Mouse (Mus musculus): ENCODE measurements around the gene Sypl2.

Gene Sypl2

DNA sequence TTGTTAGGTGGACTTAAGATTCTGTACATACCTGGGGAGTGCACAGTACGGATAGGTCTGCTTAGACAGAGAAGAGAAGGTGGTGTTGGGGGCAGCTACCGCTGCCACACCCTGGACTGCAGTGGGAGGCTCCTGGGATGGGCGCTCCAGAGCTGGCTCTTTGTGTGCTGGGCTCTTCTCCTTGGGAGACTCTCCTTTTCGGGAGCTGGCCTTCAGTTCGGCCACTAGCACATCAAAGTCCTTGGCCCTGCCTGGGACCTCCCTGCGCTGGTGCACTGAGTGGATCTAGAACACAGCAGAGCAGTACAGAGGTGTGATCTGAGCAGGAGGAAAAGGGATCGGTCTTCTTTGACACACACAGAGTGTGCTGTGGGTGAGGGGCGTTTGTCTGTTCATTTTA lies 20.8 kb downstream of the Sypl2 start:
- no peak for DNase-seq (ENCODE audit: low read depth)

DNA sequence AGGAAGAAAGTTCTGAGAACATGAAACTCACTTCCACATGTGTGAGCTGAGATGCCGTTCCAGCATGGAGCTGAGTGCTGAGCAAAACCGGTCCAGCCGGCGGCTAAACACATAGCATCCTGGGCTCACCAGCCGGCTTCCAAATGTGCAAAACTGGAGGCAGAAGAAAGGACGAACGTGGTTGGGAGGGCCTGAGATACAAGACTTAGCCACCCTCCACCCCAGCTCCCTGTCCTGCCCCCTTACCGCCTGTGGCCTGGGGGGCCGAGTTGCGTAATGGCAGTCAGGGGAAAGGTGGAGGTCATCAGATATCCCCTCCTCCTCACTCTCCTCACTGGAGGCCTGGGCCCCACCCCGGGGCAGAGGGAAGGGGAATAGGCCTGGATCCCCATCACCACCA lies 22.0 kb downstream of the Sypl2 start:
- DNase-seq (ENCODE audit: low read depth), result no peak

DNA sequence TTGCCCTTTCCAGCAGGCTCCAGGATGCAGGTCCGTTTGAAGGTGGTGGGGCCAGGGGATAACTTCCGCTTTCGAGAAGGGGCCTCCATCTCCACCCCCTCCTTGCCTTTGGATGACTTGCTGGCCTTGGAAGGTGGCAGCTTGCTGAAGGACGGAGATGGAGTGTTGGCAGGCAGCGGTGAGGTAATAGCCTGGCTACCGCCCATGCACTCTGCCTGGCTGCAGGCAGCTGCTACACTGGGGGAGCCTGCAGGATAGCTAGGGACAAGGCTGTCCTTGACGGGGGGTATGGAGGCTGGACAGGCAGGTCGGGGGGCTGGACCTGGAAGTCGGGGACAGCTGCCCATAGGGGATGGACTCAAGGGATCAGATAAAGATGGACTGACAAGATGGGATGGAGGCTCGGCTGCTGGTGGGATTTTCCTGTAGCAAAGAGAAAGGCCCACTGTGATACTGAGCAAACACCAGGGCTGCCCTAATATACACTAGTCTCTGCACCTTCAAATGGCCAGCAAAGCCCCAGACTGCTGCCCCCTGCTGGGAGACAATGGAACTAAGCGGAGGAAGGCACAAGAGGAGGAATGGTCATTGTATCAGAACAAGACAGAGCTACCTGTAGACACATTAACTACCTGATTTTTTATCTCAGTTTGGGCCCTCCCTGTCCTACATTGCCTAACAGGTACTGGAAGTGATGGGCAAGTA lies 22.7 kb downstream of the Sypl2 start:
- no peak for DNase-seq (ENCODE audit: low read depth)

DNA sequence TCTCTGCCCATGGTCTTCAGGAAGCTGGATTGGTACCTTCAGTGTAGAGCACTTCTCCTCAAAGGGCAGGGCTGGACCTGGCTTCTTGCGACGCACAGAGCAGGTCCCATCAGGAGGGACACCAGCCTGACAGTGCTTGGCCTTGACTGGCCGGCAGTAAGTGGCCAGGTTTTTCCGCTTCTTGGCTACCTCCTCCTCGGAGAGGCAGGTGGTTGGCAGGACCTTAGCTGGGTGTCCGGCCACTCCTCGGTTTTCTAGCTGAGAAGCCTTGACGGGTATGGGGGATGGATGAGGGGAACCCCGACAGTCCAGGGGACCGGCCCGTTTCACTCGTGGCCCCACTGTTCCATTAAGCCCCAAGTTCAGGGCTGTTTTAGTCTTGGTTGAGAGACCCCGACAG lies 23.2 kb downstream of the Sypl2 start:
- DNase-seq (ENCODE audit: low read depth), result no peak

DNA sequence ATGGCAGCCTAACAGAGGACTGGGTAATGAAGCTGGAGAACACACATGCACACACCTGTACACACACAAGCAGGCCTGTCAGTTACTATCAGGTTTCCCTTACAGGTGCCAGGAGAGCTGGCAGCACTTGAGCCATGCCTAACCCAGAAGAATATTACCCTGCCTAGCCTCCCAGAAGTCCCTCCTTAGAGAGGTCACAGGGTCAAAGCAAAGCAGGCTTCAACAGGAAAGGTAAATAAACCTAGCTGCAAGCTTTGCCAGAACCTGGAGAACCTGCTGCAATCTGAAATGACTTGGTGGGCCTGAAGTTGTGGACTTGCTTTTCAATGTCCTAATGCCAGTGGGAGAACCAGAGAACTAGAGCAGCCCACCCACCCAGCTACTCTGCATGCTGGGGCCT lies 23.9 kb downstream of the Sypl2 start:
- no peak for DNase-seq (ENCODE audit: low read depth)

DNA sequence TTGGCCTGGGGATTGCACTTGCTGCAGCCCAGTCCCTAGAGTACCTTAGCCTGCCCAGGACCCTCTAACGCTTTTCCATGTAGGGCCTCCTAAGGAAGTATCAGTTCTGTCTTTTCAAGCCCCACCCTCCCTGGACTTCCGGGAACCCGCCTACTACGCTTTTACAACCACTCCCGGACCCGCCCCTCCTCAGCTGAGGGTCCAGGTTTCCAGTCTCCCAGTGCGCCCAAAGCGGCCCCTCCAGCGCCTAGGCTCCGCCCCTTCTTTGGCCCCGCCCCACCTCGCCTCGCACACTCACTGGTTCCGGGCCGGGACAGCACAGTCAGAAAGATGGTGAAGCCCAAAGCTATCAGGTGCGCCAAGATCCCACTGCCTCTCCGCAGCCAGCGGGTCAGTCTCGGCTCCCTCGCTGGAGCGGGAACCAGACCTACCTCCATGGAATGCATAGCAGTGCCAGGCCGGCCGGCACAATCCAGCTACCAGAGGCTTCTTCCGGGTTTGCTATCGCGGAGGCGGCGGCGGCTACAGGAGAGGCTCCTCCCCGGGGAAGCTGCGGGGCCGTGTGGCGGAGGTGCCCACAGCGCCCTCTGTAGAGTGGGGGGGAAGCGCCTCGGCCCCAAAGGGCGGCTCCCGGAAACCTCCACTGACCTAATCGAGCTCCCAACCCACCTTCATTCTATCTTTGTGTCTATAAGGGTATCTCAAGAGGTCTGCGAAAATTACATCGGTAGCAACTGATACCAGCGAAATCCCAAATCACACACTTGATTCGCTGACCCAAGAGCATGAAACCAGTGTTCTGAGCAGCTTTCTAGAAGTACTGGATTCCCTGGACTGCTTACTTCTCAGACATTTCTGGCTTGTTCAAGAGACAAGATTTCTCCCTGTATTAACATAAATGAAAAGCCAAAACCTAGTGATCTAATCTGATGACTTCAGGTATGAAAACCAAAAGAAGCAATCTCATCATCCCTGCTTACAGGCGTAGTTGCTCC lies 25.8 kb downstream of the Sypl2 start, which contains the start of gene Cyb561d1:
Cyb561d1 (minus strand) TSS at position 884 of the 995 bp plus-strand sequence.
- DNase-seq (ENCODE audit: low read depth), result peak; percentile 70

DNA sequence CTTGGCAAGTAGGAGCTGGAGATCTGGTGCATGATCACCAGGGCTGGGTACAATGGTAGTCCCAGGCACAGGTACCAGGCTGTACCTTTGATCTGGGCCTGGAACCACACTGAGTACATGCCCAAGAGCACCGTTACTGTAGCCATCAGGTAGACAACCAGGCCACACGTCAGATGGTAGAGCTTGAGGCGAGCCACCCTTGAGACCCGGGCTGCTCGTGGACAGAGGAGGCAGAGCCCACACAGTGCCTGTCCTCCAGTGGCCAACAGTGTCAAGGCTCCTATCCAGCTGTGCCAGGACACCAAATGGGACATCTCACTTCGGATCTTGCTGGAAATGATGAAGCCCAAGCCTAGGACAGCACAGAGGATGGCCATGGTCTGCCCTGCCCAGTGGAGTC lies 27.2 kb downstream of the Sypl2 start:
- DNase-seq (ENCODE audit: low read depth), result no peak

DNA sequence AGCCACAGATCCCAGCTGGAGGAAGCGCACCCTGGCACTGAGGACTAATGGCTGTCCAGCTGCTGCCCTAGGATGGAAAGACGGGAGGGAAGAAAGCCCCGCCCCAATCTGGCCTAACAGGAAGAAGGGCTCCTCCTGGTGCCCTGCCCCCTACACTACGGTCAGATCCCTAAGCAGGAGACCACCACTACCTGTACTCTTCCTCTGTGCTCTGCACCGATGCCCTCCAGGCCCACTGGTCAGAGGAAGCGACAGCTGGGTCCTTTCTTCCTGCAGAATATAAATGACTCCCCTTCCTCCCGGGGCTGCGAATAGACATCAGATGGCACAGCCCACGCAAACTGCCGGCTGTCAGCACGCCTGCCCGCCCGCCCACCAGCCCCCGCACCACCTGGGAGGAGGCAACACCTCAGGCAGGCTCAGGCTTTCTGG lies 29.4 kb downstream of the Sypl2 start:
- no peak for DNase-seq (ENCODE audit: low read depth)

DNA sequence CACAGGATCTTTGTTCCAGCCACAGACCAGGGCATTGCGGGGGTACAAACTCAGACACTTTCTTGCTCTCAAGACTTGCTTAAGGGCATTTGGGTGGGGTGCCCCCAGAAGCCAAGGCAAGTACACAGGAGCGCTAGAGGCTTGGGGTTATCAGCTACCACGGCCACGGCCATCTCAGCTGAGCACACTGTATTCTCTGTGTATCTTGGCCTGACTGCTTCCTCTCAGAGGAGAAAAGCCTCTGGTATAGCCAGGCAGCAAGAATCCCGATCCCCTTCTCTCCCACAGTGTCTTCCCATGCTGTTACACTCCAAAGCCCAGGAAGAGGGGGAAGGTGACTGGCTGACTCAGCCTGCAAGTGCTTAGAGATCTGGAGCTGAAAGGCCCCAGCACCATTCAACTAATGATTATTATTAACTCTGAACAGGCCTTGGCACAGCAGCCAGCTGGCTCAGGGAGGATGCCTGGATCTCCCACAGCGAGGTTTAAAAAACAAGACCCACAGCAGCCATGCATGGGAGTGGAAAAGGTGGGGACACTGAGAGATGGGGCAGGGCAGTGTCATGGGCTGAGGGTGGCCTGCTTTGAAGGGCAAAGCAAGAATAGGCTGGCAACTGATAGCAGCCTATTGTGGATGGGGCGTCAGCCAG lies 30.4 kb downstream of the Sypl2 start:
- no peak for DNase-seq (ENCODE audit: low read depth)

DNA sequence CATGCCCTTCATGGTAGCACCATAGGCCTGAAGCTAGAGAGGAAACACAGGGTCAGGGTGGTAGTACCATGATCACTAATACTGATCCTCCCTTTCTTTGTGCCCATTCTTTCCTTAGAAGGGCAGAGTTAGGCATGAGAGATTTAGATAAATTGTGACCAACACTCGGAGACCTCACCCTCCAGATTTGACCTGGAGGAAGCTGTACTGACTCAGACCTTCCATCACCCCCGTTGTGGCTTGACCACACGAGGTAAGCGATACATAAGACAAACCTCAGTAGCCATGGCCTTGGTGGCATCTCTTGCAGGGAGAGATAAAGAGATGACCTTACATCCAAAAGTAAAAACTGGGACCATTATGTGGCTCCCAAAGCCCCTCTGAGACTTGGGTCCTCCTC lies 31.2 kb downstream of the Sypl2 start:
- no peak for DNase-seq (ENCODE audit: low read depth)

DNA sequence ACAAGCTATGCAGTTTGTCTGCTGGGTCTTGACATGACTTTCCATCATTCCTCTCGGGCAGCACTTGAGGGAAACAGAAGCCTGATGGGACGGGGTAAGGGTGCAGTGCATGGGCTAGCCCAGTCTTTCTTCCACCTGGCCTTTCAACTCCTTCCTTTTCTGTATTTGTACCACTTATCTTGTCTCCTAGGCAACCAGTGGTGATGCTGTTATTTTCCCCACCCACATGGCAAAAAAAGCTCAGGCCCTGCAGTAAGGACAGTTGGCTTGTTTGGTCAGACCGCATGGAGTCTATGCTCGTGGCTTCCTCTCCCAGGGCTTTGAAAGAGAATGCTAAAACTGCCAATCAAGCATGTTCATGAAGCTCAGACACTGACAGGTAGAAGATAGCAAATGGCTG lies 32.8 kb downstream of the Sypl2 start:
- no peak for DNase-seq (ENCODE audit: low read depth)

DNA sequence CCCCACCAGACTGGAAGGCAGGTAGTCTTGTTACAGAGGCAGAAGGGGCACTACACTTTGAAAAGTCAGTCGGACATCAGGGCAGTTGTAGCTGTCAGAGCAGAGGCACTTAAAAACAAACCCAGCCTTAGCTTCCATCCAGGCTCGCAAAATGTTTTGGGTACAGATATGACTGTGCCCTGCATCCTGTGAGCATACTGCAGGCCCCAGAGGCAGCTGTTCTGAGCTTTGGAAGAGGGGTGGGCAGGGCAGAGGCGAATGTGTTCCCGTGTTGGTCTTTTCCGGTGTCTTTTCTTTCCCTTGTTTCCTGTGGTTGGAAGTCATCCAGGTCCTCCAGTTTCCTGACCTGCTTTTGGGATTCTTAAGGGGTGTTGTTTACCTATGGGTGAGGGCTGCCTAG lies 36.6 kb downstream of the Sypl2 start:
- DNase-seq (ENCODE audit: low read depth), result no peak

DNA sequence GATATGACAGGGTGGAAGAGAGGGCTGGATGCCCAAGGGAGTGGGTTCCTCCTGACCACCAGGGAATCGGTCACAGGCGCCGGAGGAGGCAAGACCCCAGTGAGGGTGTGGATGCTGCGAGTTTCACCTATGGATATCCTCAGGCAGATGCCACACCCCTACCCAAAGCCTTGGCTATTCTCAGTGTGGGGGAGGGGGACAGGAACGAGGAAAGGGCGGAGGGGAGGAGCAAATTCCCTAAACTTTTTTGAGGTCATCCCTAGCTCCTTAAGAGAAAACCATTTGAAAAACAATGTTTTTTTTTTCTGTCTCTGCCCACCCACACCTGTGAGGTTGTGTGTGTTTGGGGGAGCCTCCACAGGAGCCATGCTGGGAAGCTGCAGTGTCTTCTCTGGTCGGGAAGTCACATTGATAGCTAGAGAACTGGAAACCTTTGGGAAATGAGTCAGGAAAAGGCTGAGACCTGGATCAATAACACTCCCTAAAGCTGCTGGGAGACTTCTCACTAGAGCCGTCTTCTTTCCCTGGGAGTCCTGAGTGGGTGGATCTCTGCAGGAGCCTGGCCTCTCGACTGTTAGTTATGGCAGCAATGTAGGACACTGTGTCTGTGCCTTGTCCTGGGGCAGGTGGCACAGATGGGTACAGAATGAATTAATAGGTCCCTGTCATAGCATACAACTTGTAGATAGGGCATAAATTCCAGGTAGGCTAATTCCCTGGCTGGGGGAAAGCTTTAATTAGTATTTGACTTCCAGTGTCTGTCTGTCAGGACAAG lies 37.5 kb downstream of the Sypl2 start:
- no peak for DNase-seq (ENCODE audit: low read depth)

DNA sequence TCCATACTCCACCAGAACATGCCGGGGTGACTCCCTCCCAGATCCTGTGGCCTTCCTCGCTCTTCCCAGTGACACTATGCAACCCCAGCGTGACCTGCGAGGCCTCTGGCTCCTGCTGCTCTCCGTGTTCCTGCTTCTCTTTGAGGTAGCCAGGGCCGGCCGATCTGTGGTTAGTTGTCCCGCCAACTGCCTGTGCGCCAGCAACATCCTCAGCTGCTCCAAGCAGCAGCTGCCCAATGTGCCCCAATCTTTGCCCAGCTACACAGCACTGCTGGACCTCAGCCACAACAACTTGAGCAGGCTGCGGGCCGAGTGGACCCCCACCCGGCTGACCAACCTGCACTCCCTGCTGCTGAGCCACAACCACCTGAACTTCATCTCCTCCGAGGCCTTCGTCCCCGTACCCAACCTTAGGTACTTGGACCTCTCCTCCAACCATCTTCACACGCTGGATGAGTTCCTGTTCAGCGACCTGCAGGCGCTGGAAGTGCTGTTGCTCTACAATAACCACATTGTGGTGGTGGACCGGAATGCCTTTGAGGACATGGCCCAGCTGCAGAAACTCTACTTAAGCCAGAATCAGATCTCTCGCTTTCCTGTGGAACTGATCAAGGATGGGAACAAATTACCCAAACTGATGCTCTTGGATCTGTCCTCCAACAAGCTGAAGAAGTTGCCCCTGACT lies 39.2 kb downstream of the Sypl2 start:
- no peak for DNase-seq (ENCODE audit: low read depth)

DNA sequence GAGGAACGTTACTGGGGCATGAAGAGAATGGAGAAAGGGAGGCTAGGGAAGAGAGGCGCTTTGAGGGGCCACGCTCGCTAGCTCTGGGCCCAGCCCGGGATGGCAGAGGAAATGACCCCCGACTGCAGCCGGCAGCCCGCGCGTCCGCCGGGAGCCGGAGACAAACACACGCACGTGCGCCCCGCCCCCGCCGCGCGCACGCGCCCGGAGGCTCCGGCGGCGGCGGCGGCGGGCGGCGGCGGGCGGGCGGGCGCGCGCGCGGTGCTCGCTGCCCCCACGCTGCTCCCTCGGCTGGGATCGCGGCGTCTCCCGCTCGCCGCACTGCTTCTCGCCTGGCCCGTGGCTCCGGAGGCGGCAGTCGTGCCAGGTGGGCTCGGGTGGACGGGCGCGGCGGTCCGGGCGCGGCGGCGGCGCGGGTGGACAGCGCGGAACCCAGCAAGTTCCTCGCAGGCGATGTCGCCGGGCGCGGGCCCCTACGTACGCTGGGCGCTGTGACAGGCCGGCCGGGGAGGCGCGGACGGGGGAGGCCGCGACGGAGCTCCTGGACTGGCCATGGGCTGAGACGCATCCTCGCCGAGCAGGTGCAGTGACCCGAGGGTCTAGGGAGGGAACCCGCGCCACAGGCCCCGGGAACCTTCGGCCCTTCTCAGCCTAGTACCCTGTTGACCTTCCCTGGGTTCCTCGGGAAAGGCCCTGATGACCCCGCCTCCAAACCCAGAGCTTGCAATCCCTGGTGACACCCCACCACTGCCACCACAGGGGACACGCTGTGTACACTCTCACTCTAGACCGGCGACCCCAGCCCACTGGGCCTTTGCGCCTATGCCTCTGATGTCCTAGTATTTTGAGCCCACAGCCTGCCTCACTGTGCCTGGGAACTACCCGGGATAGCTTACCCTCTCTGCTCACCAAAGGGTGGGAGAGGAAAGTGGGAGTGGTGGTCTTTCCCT lies 40.1 kb downstream of the Sypl2 start, which contains the start of gene Amigo1:
Amigo1 (plus strand) TSS at position 238 of the 950 bp plus-strand sequence.
- DNase-seq (ENCODE audit: low read depth), result no peak

DNA sequence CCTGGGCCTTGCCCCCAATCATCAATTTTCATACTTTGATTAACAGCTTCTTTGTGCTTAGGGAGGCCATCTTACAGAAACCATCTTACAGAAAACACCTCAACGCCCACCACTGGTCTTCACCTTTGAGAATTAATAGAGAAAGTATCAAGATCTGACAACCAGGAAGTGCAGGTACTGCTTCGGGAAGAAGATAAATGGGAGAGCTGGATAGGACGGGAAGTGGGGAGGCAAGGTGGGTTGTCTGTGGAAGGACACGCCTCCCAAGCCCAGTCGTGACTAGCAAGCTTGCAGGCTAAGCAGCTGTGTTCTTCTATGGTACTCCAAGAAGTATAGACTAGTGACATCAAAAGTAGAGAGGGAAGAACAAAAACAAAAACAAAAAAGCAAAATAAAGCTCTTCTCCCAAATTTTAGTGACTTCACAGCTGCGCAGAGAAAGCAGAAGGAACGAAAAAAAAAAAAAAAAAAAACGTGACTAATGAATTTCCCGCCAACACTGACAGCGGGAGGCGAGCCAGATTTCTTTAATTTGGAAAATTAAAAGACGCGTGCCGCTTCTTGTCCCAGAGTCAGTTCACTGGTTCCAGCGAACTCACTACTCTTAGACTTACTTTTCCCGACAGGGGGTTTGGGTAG lies 40.9 kb downstream of the Sypl2 start:
- DNase-seq (ENCODE audit: low read depth), result no peak

DNA sequence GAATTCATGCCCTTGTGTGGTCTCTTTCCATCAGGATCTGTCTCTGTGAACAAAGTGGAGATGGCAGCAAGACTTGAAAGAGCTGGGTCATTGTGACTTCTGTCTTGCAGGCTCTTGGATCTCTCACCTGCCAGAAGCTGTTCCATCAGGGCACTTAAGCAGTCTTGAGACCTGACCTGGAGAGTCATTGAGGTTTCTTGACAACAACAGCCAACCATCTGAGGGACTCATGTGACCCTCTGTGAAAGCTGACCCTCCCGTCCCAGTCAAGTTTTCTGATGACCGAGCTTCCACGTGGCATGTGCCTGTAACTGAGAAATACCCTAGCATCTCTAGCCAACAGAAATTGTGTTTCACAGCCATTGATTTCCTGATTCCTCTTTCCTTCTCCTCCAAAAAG lies 41.7 kb downstream of the Sypl2 start:
- no peak for DNase-seq (ENCODE audit: low read depth)

DNA sequence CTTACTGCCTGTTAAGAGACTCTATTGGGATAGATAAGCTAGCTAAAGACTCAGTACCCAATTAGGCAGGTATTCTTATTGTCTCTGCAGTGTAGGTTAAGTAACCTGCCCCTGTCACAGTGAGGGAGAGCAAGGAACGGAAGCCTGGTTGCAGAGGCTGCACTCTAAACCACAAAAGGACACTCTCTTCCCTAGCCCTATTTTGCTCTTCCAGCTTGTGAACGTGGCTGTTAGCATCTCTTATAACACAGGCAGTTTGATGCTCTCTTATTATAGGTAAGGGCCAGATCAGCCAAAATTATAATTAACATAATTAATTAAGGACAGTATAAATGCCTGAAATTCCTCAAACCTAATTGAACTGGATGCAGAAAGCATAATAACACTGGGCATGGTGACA lies 45.9 kb downstream of the Sypl2 start:
- DNase-seq (ENCODE audit: low read depth), result no peak

Data from fibroblast of lung, adult 2 months (primary cell).